Mouse (Mus musculus) ES-Bruce4 (cell line): ENCODE measurements at regions not wholly inside any gene's neighbourhood (a gene's known extent, or its start where the extent isn't known, plus 50 kb on each side); places are given as distances from the start of the nearest gene placed in this dataset.

ENCODE experiments used
- CTCF ChIP-seq: IDR thresholded peaks from one replicate; pipeline ENCODE4 v1.8.1; 2011; ENCODE audit warnings: low read depth, low read length
- EP300 ChIP-seq: IDR thresholded peaks from 2 replicates; pipeline ENCODE4 v1.6.1; 2011; ENCODE audit warnings: low read depth, low read length; ENCODE audit not compliant: insufficient read depth

DNA sequence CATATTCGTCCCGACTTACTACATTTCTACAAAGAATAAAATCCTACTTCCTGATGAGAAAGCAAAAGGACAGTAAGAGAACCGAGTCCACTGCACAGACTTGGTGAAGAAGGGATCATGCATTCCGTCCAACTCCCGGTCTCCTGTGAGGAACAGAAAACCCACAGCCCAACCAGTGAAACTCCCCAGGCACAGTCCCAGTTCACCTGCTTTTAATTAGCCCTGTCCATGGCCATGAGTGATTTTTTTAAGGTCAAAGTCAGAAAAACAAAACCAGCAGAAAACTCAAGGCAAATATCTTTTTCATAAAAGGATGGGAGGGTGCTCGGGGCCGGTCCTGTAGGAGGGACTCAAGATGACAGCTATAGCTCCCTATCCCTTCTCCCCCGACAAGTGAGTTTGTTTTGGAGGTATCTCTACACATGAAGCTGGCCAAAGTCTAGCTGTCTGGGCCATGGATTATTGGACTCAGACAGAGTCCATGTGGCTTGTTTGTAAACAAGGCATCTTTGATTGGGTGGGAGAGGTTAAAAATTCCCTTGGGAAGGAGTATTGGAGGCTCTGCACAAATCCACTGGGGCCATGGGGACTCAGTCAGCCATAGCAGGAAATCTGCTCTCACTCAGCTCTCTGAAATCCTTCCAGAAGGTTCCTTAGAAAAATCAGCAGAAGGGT is 168.8 kb upstream of the Arid1b start:
- TF ChIP-seq CTCF: no peak
- TF ChIP-seq EP300: no peak
